Mouse (Mus musculus): ENCODE measurements around the gene Tsg101.

- TF ChIP-seq EP300 (optimal IDR thresholded peaks at IDR 0.05) (no peak), CTCF (IDR thresholded peaks at IDR 0.05; ENCODE audit: low read depth) (peak; percentile 39; the same call in 1 of the 2 replicates)
Observed at GRCm38 (mm10) chr7:46919551-46920176, at the start of gene Tsg101.

Measured in stomach, postnatal 0 days (tissue).